Mouse (Mus musculus) G1E-ER4 (cell line): ENCODE results near the gene Cd7. TPM values are rescaled to one million over a fixed set of nuclear protein-coding genes. Genes with fewer than 3 reads are reported as not detected.

Source experiments
- GATA1 ChIP-seq: IDR thresholded peaks from one replicate; pipeline ENCODE4 v1.8.0; 2012; ENCODE audit warnings: low read length, inconsistent platforms
- polyA plus RNA-seq: library from polyadenylated mRNA; stranded (reverse); fragments of >175 nt; gene quantifications from 2 replicates; pipeline ENCODE4 v1.2.3, GENCODE M21; 2012

Gene Cd7
- polyA plus RNA-seq, 1 experiment, result not detected

GRCm38 (mm10) chr11:121013656-121014055 is 25.6 kb downstream of the Cd7 start:
- no peak for TF ChIP-seq GATA1

GRCm38 (mm10) chr11:121010044-121010755 is 29.0 kb downstream of the Cd7 start:
- TF ChIP-seq GATA1, result no peak

DNA sequence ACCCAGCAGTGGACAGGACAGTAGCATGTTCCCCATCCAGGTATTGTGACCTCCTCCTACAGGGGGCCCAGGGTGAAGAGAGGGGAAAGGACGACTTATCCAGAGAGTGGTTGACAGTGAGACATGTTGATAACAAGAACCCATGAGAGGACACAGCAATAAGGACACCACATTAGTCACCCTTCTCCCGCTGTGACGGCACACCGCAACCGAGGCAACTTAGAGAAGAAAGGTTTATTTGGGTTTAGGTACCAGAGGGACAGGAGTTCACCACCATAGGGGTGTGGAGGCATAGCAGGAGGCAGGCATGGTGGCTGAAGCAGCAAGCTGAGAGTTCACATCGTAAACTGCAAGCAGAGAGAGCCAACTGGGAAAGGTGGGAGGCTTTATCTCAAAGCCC is 33.0 kb downstream of the Cd7 start:
- no peak for TF ChIP-seq GATA1

GRCm38 (mm10) chr11:121004281-121004680 is 34.9 kb downstream of the Cd7 start:
- no peak for TF ChIP-seq GATA1

DNA sequence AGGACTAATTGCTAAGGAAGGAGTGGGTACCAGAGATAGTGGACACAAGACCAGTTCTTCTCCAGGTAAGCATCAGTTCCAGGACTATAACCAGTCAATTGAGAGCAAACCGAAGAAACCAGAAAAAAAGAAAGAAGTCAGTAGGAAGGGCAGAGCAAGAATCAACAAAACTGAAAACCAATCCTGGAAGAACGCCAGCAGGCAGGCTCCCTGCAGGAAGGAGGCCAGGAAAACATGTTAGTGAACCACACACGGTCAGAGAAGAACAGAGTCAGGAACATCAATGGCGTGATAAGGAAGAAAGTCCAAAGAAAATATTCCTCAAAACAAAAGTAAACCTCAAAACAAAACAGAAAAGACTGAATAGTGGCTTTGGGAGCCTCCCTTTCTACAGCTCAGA is 37.3 kb downstream of the Cd7 start:
- no peak for TF ChIP-seq GATA1

- TF ChIP-seq GATA1, result no peak
Observed at GRCm38 (mm10) chr11:120994741-120995140, 44.5 kb downstream of the Cd7 start.

DNA sequence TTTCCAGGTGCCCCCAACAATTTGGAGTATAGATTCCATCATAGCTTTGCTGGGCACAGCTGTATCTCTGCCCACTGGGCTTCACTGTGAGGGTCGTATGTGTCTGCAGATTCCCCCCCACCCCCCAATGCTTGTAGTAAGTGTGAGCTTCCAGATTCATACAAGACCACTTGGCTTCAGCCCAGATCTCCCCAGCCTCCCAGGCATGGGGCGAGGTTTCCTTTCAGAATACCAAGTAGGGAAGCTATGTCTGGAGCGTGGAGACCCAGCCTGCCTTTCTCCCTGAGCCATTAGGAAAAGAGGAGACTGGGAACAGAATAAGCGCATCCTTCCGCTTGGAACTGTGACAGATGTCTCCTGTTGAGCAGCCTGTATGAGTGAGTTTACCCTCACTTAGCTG is 45.6 kb downstream of the Cd7 start:
- TF ChIP-seq GATA1, result no peak

DNA sequence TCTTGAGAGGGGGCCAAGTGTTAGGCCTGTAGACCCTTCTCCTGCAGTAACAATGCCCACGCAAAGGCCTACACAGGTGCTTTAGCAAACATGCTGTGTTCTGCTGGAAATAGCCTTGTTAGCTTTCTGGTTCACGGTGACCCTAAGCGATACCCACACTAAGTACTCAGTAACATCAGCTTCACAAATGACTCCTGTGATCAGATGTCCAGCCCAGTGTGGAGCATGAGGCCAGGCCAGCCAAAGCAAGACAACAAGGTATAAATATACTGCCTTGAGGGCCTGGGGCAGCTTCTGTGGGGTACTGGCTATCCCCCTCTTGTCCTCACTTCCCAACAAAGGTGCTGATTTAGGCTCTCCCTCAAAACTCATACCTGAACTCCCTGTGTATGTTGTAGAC is 46.1 kb downstream of the Cd7 start:
- TF ChIP-seq GATA1, result no peak

DNA sequence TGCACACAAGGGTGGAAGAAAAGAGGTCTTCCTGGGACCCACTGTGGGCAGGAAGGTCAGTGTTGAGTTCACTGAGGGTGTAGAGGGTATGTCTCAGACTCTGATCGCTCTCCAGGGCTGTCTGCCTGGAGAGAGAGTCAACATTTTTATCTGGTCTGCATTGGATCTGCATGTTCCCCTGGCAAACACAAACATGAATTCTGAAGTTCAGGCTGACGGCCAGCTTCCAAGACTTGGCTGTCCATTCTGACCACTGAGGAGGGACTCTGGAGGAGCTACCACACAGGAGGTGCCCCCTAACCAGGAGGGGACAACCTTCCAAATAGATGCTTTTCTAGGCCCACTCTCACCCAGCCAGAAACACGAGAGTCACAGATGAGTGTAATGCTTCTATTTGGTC is 47.4 kb downstream of the Cd7 start:
- no peak for TF ChIP-seq GATA1

GRCm38 (mm10) chr11:120990951-120991526 is 48.2 kb downstream of the Cd7 start, which contains the start of gene Csnk1d:
Csnk1d (minus strand) TSS chr11:120991330.
- TF ChIP-seq GATA1, result no peak

GRCm38 (mm10) chr11:120990126-120990781 is 49.0 kb downstream of the Cd7 start:
- no peak for TF ChIP-seq GATA1

DNA sequence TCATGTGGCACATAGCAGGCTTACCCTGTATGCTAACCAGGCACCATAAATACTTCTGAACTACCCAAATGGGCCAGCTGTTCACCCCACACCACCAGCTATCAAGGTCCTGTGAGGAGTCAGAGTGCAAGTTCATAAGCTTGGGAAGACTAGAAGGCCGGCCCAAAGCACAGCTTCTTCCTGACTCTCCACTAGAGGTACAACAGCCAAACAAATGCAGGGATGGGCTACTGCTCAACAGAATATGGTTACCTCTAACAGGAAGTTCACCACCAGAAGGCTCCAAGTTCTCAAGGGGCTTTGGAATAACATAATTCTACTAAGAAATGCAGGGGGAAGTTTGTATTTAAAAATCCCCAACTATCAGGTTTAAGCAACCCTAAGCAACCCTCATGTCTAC is 49.7 kb downstream of the Cd7 start:
- no peak for TF ChIP-seq GATA1

DNA sequence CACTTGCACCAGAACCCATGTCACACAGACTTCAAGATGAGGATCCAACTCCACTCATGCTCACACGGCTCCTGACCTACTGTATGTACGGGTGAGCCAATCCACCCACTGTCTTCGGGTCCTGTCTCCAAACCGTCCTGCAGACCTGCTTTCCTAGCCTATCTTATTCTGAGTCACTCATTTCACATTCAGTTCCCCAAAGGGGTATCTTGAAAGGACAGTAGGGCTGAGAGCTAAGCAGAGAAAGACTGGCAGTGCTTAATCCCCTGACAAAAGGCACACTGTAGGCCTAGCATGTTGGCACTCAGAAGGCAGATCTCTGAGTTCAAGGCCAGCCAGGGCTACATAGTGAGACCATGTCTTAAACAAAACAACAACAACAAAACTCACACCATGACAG is 50.8 kb downstream of the Cd7 start:
- TF ChIP-seq GATA1, result no peak

DNA sequence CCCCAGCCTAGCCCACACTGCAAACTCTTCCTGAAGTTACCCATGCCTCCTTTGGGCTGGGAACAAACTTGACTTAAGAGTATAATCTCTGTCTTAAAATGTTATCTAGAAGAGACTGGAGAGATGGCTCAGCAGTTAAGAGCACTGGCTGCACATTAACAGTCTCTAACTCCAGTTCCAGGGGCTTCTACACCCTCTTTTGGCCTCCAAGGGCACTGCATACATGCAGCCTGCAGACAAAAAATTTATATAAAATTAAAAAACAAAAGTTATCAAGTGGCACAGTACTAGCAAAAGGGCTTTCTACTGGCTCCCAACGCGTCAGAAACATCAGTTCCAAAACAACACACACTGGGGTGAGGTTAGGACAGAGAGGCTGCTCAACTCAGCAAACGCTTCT is 51.6 kb downstream of the Cd7 start:
- TF ChIP-seq GATA1, result no peak

Other genes starting within 250 kb of the Cd7 start
- gene Dus1l, start 243.0 kb downstream of the Cd7 start, polyA plus RNA-seq, result 184 and 189 TPM in 2 replicates
- 420 and 762 TPM in 2 replicates for gene Fasn, start 214.9 kb downstream of the Cd7 start, polyA plus RNA-seq
- gene Ccdc57, start 106.5 kb downstream of the Cd7 start, polyA plus RNA-seq, result 2.1 and 2.3 TPM in 2 replicates
- gene Slc16a3, start 90.9 kb downstream of the Cd7 start, polyA plus RNA-seq, result 0.93 and 1.6 TPM in 2 replicates
- 195 and 204 TPM in 2 replicates for gene Csnk1d, start 48.1 kb downstream of the Cd7 start, polyA plus RNA-seq
- gene Sectm1b, start 24.2 kb upstream of the Cd7 start, polyA plus RNA-seq, result not detected in 2 replicates
- not detected in 2 replicates for gene Sectm1a, start 41.8 kb upstream of the Cd7 start, polyA plus RNA-seq
- gene Tex19.2, start 79.3 kb upstream of the Cd7 start, polyA plus RNA-seq, result 25.6 and 26.1 TPM in 2 replicates
- gene Tex19.1, start 106.7 kb upstream of the Cd7 start, polyA plus RNA-seq, result not detected in 2 replicates
- not detected in 2 replicates for gene Uts2r, start 120.9 kb upstream of the Cd7 start, polyA plus RNA-seq
- gene Hexdc, start 165.0 kb upstream of the Cd7 start, polyA plus RNA-seq, result 2.9 and 3.4 TPM in 2 replicates
- 5.2 and 6.2 TPM in 2 replicates for gene Ogfod3, start 165.3 kb upstream of the Cd7 start, polyA plus RNA-seq
- 6.8 and 9.7 TPM in 2 replicates for gene Cybc1, start 189.9 kb upstream of the Cd7 start, polyA plus RNA-seq
- gene Narf, start 197.8 kb upstream of the Cd7 start, polyA plus RNA-seq, result 5.0 and 11.1 TPM in 2 replicates
- gene Foxk2, start 220.6 kb upstream of the Cd7 start, polyA plus RNA-seq, result 37.0 and 41.6 TPM in 2 replicates